Mouse (Mus musculus) MEL (cell line): ENCODE measurements around the gene Scgb1b11.
"Not testable (repeated sequence)": the region's sequence is repeated elsewhere in the genome, so short reads cannot be mapped to it uniquely, and the experiment has no call there.

Source experiments
- CTCF ChIP-seq, 3 experiments: IDR thresholded peaks in 2 of 3; conservative IDR thresholded peaks in 1 of 3; 2 replicates each; pipeline ENCODE4 v1.5.1; 2011 to 2012; ENCODE audit warnings: low read length in 3 of 3, low read depth in 2 of 3, mild to moderate bottlenecking in 2 of 3, improper control_type of control experiment in 1 of 3, inconsistent platforms in 1 of 3, mixed read lengths in 1 of 3, moderate library complexity in 1 of 3; ENCODE audit not compliant: control insufficient read depth in 1 of 3, insufficient read depth in 1 of 3, poor library complexity in 1 of 3, severe bottlenecking in 1 of 3
- GATA1 ChIP-seq: IDR thresholded peaks from 2 replicates; pipeline ENCODE4 v1.6.1; 2011; ENCODE audit warnings: low read depth, low read length, improper control_type of control experiment
- JUND ChIP-seq: IDR thresholded peaks from 2 replicates; pipeline ENCODE4 v1.6.1; 2011; ENCODE audit warnings: low read depth, mild to moderate bottlenecking, improper control_type of control experiment, low read length
- MAFK ChIP-seq: IDR thresholded peaks from 2 replicates; pipeline ENCODE4 v1.6.1; 2011; ENCODE audit warnings: low read depth, mild to moderate bottlenecking, low read length, improper control_type of control experiment, borderline replicate concordance
- MAZ ChIP-seq: IDR thresholded peaks from 2 replicates; pipeline ENCODE4 v1.6.1; 2012; ENCODE audit warnings: low read depth, mild to moderate bottlenecking, inconsistent platforms, low read length, improper control_type of control experiment
- MEF2A ChIP-seq: IDR thresholded peaks from 2 replicates; pipeline ENCODE4 v1.6.1; 2014; ENCODE audit warnings: low read depth, mild to moderate bottlenecking, inconsistent platforms, low read length, improper control_type of control experiment; ENCODE audit not compliant: poor library complexity, insufficient replicate concordance, severe bottlenecking; ENCODE audit errors: extremely low read depth
- MXI1 ChIP-seq: IDR thresholded peaks from 2 replicates; pipeline ENCODE4 v1.6.1; 2011; ENCODE audit warnings: mild to moderate bottlenecking, low read depth, low read length, improper control_type of control experiment
- NELFE ChIP-seq: IDR thresholded peaks from 2 replicates; pipeline ENCODE4 v1.6.1; 2011; ENCODE audit warnings: low read depth, low read length, improper control_type of control experiment
- POLR2A ChIP-seq, 2 experiments: IDR thresholded peaks; 2 replicates each; pipeline ENCODE4 v1.6.1; 2011 to 2012; ENCODE audit warnings: low read length in 2 of 2, mild to moderate bottlenecking in 2 of 2, control low read depth in 1 of 2, improper control_type of control experiment in 1 of 2, low read depth in 1 of 2, moderate library complexity in 1 of 2; ENCODE audit not compliant: control insufficient read depth in 1 of 2, insufficient read depth in 1 of 2, poor library complexity in 1 of 2
- POLR2AphosphoS2 ChIP-seq: IDR thresholded peaks from 2 replicates; pipeline ENCODE4 v1.6.1; 2011; ENCODE audit warnings: low read length, improper control_type of control experiment
- SIN3A ChIP-seq: IDR thresholded peaks from 2 replicates; pipeline ENCODE4 v1.6.1; 2012; ENCODE audit warnings: low read length, improper control_type of control experiment, inconsistent platforms
- UBTF ChIP-seq: IDR thresholded peaks from 2 replicates; pipeline ENCODE4 v1.6.1; 2012; ENCODE audit warnings: low read depth, mild to moderate bottlenecking, inconsistent platforms, low read length, improper control_type of control experiment, moderate library complexity, borderline replicate concordance; ENCODE audit not compliant: insufficient read depth
- ZKSCAN1 ChIP-seq: IDR thresholded peaks from 2 replicates; pipeline ENCODE4 v1.6.1; 2012; ENCODE audit warnings: low read depth, mild to moderate bottlenecking, inconsistent platforms, low read length, improper control_type of control experiment, moderate library complexity
- ZMIZ1 ChIP-seq: IDR thresholded peaks from 2 replicates; pipeline ENCODE4 v1.6.1; 2012; ENCODE audit warnings: low read depth, mild to moderate bottlenecking, inconsistent platforms, low read length, improper control_type of control experiment, moderate library complexity

DNA sequence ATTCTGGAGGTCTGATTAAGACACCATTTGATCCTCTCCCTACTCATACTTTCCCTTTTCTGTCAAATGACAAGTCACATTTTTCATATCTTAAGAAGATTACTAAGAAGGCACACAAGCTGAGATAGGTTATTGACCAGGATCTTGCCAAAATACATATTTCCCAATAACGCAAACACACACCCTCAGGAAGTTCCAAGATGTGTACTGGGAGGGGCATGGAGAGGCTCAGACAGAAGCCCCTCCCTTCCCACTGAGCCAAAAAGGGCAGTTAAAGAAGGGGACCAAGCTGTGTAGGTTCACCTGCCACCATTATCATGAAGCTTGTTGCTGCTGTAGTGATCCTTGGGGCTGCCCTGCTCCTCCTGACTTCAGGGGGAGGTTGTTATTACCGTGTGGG is at the start of gene Scgb1b11:
- TF ChIP-seq MXI1; SIN3A; MEF2A; ZMIZ1; NELFE; ZKSCAN1; MAFK; GATA1; UBTF; POLR2AphosphoS2; JUND; POLR2A (IDR thresholded peaks at IDR 0.05; ENCODE audit: control insufficient read depth in 1 of 2, insufficient read depth in 1 of 2, low read depth in 1 of 2, low read length in 2 of 2, poor library complexity in 1 of 2); MAZ; CTCF (IDR thresholded peaks at IDR 0.05 in 2 of 3, conservative IDR thresholded peaks at IDR 0.05 in 1 of 3; ENCODE audit: control insufficient read depth in 1 of 3, insufficient read depth in 1 of 3, low read depth in 2 of 3, low read length in 3 of 3, poor library complexity in 1 of 3, severe bottlenecking in 1 of 3): not testable (repeated sequence)
